Mouse (Mus musculus) intestine, embryonic 16.5 days (tissue): ENCODE results near the gene Ssu72. TPM values are rescaled to one million over a fixed set of nuclear protein-coding genes. Genes with fewer than 3 reads are reported as not detected.

Experiments
- ATAC-seq: fragments of 200-750 bp; cut with Nextera tagmentation; 2 replicates; pipeline ENCODE4 v1.8.0; 2017; ENCODE audit warnings: moderate TSS enrichment, moderate library complexity
- H3K27ac ChIP-seq: fragments of 300-500 bp; sonication (generic); 2 replicates; pipeline ENCODE4 v1.5.1; 2014; ENCODE audit warnings: mild to moderate bottlenecking, low read length
- H3K27me3 ChIP-seq: fragments of 300-500 bp; sonication (generic); replicated peaks from 2 replicates; pipeline ENCODE4 v1.6.1; 2014; ENCODE audit warnings: low read length, control low read depth, mixed read lengths; ENCODE audit not compliant: control insufficient read depth, insufficient read depth
- H3K36me3 ChIP-seq: fragments of 300-500 bp; sonication (generic); 2 replicates; pipeline ENCODE4 v1.6.1; 2014; ENCODE audit warnings: low read length, control low read depth; ENCODE audit not compliant: control insufficient read depth, insufficient read depth
- H3K4me1 ChIP-seq: fragments of 300-500 bp; sonication (generic); 2 replicates; pipeline ENCODE4 v1.6.1; 2014; ENCODE audit warnings: low read length, control low read depth, mixed read lengths; ENCODE audit not compliant: control insufficient read depth, insufficient read depth
- H3K4me2 ChIP-seq: fragments of 300-500 bp; sonication (generic); 2 replicates; pipeline ENCODE4 v1.6.1; 2014; ENCODE audit warnings: low read depth, low read length, control low read depth
- H3K4me3 ChIP-seq: fragments of 300-500 bp; sonication (generic); 2 replicates; pipeline ENCODE4 v1.5.1; 2014; ENCODE audit warnings: mild to moderate bottlenecking, low read length
- H3K9ac ChIP-seq: fragments of 300-500 bp; sonication (generic); 2 replicates; pipeline ENCODE4 v1.6.1; 2014; ENCODE audit warnings: low read depth, low read length
- H3K9me3 ChIP-seq: fragments of 300-500 bp; sonication (generic); 2 replicates; pipeline ENCODE4 v1.6.1; 2016; ENCODE audit warnings: low read length, control low read depth; ENCODE audit not compliant: control insufficient read depth
- WGBS: fragments of 180-500 bp; shearing (Covaris S2); extraction: QIAGEN DNeasy Blood & Tissue Kit; methylation state at CpG from one replicate; pipeline ENCODE4 v1.1.7; 2014; 5-methylcytosine and 5-hydroxymethylcytosine counted together
- polyA plus RNA-seq: library from polyadenylated mRNA; unstranded; fragments of >200 nt; fragmentation: Nextera tagmentation; extraction: Ambion mirVana; gene quantifications from 2 replicates; pipeline ENCODE4 v1.2.1, GENCODE M21; 2015

Ssu72 gene
- polyA plus RNA-seq, 1 experiment from 2014 or later: 163 TPM

DNA sequence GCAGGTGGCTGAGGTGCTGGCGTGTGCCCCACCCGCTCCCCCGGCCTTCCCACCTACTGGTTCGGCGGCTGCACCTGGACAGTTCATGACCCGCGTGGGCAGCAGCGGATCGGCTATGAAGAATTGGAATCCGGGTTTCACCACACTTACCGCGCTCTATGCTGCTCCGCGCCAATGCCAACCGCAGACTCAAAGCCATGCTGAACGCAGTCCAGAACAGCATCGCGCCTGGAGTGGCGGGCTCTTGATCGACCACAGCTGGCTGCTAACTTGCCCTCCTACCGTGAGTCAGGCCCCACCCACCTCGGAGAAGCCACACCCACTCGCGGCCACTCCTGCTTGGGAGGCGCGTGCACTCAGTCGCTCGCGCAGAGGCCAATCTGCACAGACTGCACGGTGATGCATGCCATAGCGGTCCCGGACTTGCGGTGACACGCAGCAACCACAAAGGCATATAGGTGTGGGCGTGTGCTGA lies 69.7 kb downstream of the Ssu72 start, which contains the start of gene Vwa1:
Gene Vwa1, minus strand, starts transcription at position 419 of the 475 bp plus-strand sequence.
- Histone ChIP-seq H3K4me2 (peak within 1 kb of the TSS; percentile 91), H3K9ac (peak within 1 kb of the TSS; percentile 63), H3K9me3 (no peaks in the 10 kb centered on the region), H3K4me1 (peaks cover 60% of the 10 kb centered on the region), H3K27me3 (peaks cover 3% of the 10 kb centered on the region; the same call in 1 of the 2 replicates), H3K36me3 (no peaks in the 10 kb centered on the region), H3K27ac (peak within 1 kb of the TSS; percentile 85), H3K4me3 (peak within 1 kb of the TSS; percentile 52)
- under 1% methylated on average over 35 of the region's 35 CpGs for WGBS
- peak; percentile 66 for ATAC-seq

GRCm38 (mm10) chr4:155774971-155775740 lies 70.6 kb downstream of the Ssu72 start:
- Histone ChIP-seq H3K27ac (peak overlapping the region; percentile 85), H3K4me2 (peak overlapping the region; percentile 91), H3K27me3 (peaks cover 3% of the 10 kb centered on the region; the same call in 1 of the 2 replicates), H3K36me3 (no peaks in the 10 kb centered on the region), H3K9ac (0 out of 2 replicates have a peak overlapping the region, but pooled peaks have one; percentile 38), H3K9me3 (no peaks in the 10 kb centered on the region), H3K4me3 (peak overlapping the region; percentile 52), H3K4me1 (peaks cover 53% of the 10 kb centered on the region)
- ATAC-seq: peak; percentile 9; the same call in 1 of the 2 replicates
- 38% methylated on average over 9 of the region's 9 CpGs for WGBS

- 67% methylated on average over 3 of the region's 3 CpGs for WGBS
- Histone ChIP-seq H3K9me3 (no peaks in the 10 kb centered on the region), H3K27ac (peak overlapping the region; percentile 85), H3K4me1 (peaks cover 49% of the 10 kb centered on the region), H3K36me3 (no peaks in the 10 kb centered on the region), H3K9ac (no peak overlapping the region), H3K27me3 (peaks cover 3% of the 10 kb centered on the region; the same call in 1 of the 2 replicates), H3K4me2 (no peak overlapping the region), H3K4me3 (no peak overlapping the region)
- no peak for ATAC-seq
These were observed 71.3 kb downstream of the Ssu72 start for GRCm38 (mm10) chr4:155775855-155776254.

DNA sequence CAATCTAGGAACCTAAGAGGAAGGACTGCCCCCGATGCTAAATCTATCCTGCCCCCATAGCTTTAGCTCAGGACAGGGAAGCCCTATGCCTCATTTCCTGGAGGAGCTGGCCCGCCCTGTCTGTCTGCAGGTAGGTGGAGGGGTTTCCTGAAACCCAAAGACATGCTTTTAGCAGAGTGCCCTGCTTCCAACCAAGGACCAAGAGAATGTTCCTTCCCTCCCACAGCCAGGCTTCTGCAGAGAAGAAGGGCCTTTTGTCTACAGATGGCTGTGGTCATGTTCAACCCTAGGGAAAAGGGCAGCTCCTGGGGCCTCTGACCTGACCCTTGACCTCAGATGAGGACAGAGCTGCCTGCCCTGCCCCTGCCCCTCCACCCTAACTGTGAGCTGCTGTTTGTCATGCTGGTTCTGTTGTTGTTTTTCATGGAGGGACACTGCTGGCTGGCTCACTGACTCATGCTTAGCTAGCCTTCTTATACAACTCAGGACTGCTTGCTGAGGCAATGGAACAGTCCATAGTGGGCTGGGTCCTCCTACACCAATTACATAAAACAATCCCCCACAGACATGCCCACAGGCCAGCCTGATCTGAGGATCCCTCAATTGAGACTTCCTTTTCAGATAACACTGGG lies 72.2 kb downstream of the Ssu72 start:
- no peak for ATAC-seq
- H3K36me3 ChIP-seq: no peaks in the 10 kb centered on the region
- H3K27ac ChIP-seq: peak overlapping the region; percentile 28; the same call in 1 of the 2 replicates
- no peak overlapping the region for H3K4me2 ChIP-seq
- H3K27me3 ChIP-seq: peaks cover 3% of the 10 kb centered on the region; the same call in 1 of the 2 replicates
- H3K4me1 ChIP-seq: peaks cover 46% of the 10 kb centered on the region
- no peaks in the 10 kb centered on the region for H3K9me3 ChIP-seq
- no peak overlapping the region for H3K4me3 ChIP-seq
- H3K9ac ChIP-seq: no peak overlapping the region
- WGBS: 50% methylated on average over 2 of the region's 2 CpGs

DNA sequence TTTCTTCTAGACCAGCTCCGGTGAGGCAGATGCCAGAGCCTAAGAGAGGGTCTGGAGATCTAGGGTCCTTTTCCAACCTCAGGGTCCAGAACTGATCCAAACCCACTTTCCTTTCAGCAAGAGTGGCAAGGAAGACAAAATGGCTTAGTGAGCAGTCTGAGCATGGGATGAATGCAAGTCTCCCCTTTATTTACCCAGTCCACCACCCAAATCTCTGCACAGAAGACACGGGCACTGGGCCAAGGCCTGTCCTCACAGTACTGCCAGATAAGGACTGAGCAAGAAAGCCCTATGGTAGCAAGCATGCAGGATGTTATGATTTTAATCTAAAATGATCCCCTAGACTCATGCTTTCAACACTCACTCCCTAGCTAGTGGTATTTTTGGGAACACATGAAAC lies 73.2 kb downstream of the Ssu72 start:
- no peak for ATAC-seq
- no peak overlapping the region for H3K4me3 ChIP-seq
- no peaks in the 10 kb centered on the region for H3K36me3 ChIP-seq
- H3K9ac ChIP-seq: no peak overlapping the region
- peaks cover 38% of the 10 kb centered on the region for H3K4me1 ChIP-seq
- no peaks in the 10 kb centered on the region for H3K9me3 ChIP-seq
- 77% methylated on average over 2 of the region's 2 CpGs for WGBS
- H3K27ac ChIP-seq: no peak overlapping the region; the same call in 1 of the 2 replicates
- H3K27me3 ChIP-seq: peaks cover 3% of the 10 kb centered on the region; the same call in 1 of the 2 replicates
- H3K4me2 ChIP-seq: no peak overlapping the region

- no peaks in the 10 kb centered on the region for H3K9me3 ChIP-seq
- H3K4me3 ChIP-seq: no peak overlapping the region
- no peak overlapping the region for H3K9ac ChIP-seq
- no peak overlapping the region for H3K27ac ChIP-seq
- peaks cover 26% of the 10 kb centered on the region for H3K4me1 ChIP-seq
- no peak for ATAC-seq
- WGBS: 84% methylated on average over 4 of the region's 4 CpGs
- H3K36me3 ChIP-seq: no peaks in the 10 kb centered on the region
- H3K27me3 ChIP-seq: no peaks in the 10 kb centered on the region
- no peak overlapping the region for H3K4me2 ChIP-seq
These were observed 74.9 kb downstream of the Ssu72 start for GRCm38 (mm10) chr4:155779498-155779897.

GRCm38 (mm10) chr4:155780895-155781294 lies 76.3 kb downstream of the Ssu72 start:
- no peaks in the 10 kb centered on the region for H3K27me3 ChIP-seq
- H3K36me3 ChIP-seq: no peaks in the 10 kb centered on the region
- no peaks in the 10 kb centered on the region for H3K9me3 ChIP-seq
- no peak overlapping the region for H3K4me2 ChIP-seq
- H3K9ac ChIP-seq: no peak overlapping the region
- no peak overlapping the region for H3K4me3 ChIP-seq
- WGBS: 33% methylated on average over 6 of the region's 6 CpGs
- H3K4me1 ChIP-seq: peaks cover 27% of the 10 kb centered on the region
- ATAC-seq: no peak
- H3K27ac ChIP-seq: peak overlapping the region; percentile 23; the same call in 1 of the 2 replicates

Other genes with a start within 250 kb of the Ssu72 start
- 4.3 and 7.3 TPM in 2 replicates for gene Tmem52, start 235.7 kb upstream of the Ssu72 start, polyA plus RNA-seq
- 300 and 376 TPM in 2 replicates for gene Gnb1, start 213.4 kb upstream of the Ssu72 start, polyA plus RNA-seq
- 97.3 and 98.2 TPM in 2 replicates for gene Nadk, start 142.4 kb upstream of the Ssu72 start, polyA plus RNA-seq
- 6.2 and 7.1 TPM in 2 replicates for gene Slc35e2, start 103.4 kb upstream of the Ssu72 start, polyA plus RNA-seq
- gene Cdk11b, start 79.9 kb upstream of the Ssu72 start, polyA plus RNA-seq: 48.4 and 49.8 TPM in 2 replicates
- not detected in 2 replicates for gene Gm10563, start 59.4 kb upstream of the Ssu72 start, polyA plus RNA-seq
- 39.6 and 41.3 TPM in 2 replicates for gene Mmp23, start 51.4 kb upstream of the Ssu72 start, polyA plus RNA-seq
- gene Mib2, start 35.6 kb upstream of the Ssu72 start, polyA plus RNA-seq: 18.6 and 18.7 TPM in 2 replicates
- 1.9 and 2.0 TPM in 2 replicates for gene Fndc10, start 10.5 kb upstream of the Ssu72 start, polyA plus RNA-seq
- gene Tmem240, start 30.0 kb downstream of the Ssu72 start, polyA plus RNA-seq: 0.16 and 0.23 TPM in 2 replicates
- gene Atad3a, start 56.3 kb downstream of the Ssu72 start, polyA plus RNA-seq: 142 and 150 TPM in 2 replicates
- 18.9 TPM in 2 replicates for gene Vwa1, start 69.9 kb downstream of the Ssu72 start, polyA plus RNA-seq
- 0.89 and 1.1 TPM in 2 replicates for gene Tmem88b, start 81.1 kb downstream of the Ssu72 start, polyA plus RNA-seq
- not detected in 2 replicates for gene Ankrd65, start 85.6 kb downstream of the Ssu72 start, polyA plus RNA-seq
- gene Mrpl20, start 98.1 kb downstream of the Ssu72 start, polyA plus RNA-seq: 210 and 226 TPM in 2 replicates
- 130 and 131 TPM in 2 replicates for gene Ccnl2, start 107.7 kb downstream of the Ssu72 start, polyA plus RNA-seq
- gene Aurkaip1, start 126.5 kb downstream of the Ssu72 start, polyA plus RNA-seq: 180 and 196 TPM in 2 replicates
- 76.3 and 80.5 TPM in 2 replicates for gene Mxra8, start 134.9 kb downstream of the Ssu72 start, polyA plus RNA-seq
- gene Dvl1, start 142.6 kb downstream of the Ssu72 start, polyA plus RNA-seq: 3.7 and 4.7 TPM in 2 replicates
- gene Tas1r3, start 158.6 kb downstream of the Ssu72 start, polyA plus RNA-seq: 0.28 and 0.32 TPM in 2 replicates
- gene Cptp, start 164.6 kb downstream of the Ssu72 start, polyA plus RNA-seq: 23.6 and 24.9 TPM in 2 replicates
- gene Ints11, start 164.7 kb downstream of the Ssu72 start, polyA plus RNA-seq: 60.0 and 67.1 TPM in 2 replicates
- gene Pusl1, start 187.0 kb downstream of the Ssu72 start, polyA plus RNA-seq: 49.4 and 58.6 TPM in 2 replicates
- gene Acap3, start 187.0 kb downstream of the Ssu72 start, polyA plus RNA-seq: 9.8 and 10.8 TPM in 2 replicates
- gene Ube2j2, start 239.0 kb downstream of the Ssu72 start, polyA plus RNA-seq: 89.5 and 93.4 TPM in 2 replicates